8 mouse cellular contexts compared by ENCODE assay signal in genomic region chr6:53032730-53033484, GRCm38 (mm10). TPM values are rescaled to one million over a fixed set of nuclear protein-coding genes. Genes with fewer than 3 reads are reported as not detected.
DNase-seq lines count a peak whose midpoint lies in the region; TF ChIP-seq lines count a peak whose summit lies in the region.

No protein-coding gene starts in this region.

- no peak overlapping the region for H3K27ac ChIP-seq in cerebellum, adult 2 months (ENCODE audit: insufficient read depth, low read length)
- H3K27ac ChIP-seq in bone marrow, adult 2 months (ENCODE audit: control insufficient read depth, insufficient read depth, low read depth, low read length, poor library complexity), result no peak overlapping the region

- TF ChIP-seq CTCF in cerebellum, adult 2 months (IDR thresholded peaks at IDR 0.05; ENCODE audit: borderline replicate concordance, insufficient read depth, low read depth, low read length), result peak; percentile 35; the same call in 1 of the 2 replicates
- TF ChIP-seq CTCF in lung, adult 2 months (IDR thresholded peaks at IDR 0.05; ENCODE audit: insufficient read depth, low read length), result peak; percentile 62
- TF ChIP-seq CTCF in bone marrow, adult 2 months (IDR thresholded peaks at IDR 0.05; ENCODE audit: control insufficient read depth, insufficient read depth, low read length), result peak; percentile 41

- 72% methylated on average over 4 of the region's 4 CpGs for WGBS in cerebellum, adult 2 months
- WGBS in lung, adult 2 months, result 74% methylated on average over 4 of the region's 4 CpGs
- 67% methylated on average over 4 of the region's 4 CpGs for WGBS in bone marrow, adult 2 months

- no peaks in the 10 kb centered on the region for H3K27me3 ChIP-seq in cerebellum, adult 2 months (ENCODE audit: control insufficient read depth, insufficient read depth, low read length)

- TF ChIP-seq POLR2A in cerebellum, adult 2 months (IDR thresholded peaks at IDR 0.05; ENCODE audit: borderline replicate concordance, insufficient read depth, low read length), result no peak
- TF ChIP-seq POLR2A in lung, adult 2 months (IDR thresholded peaks at IDR 0.05; ENCODE audit: borderline replicate concordance, extremely low read depth, low read depth, low read length), result no peak
- TF ChIP-seq POLR2A in bone marrow, adult 2 months (IDR thresholded peaks at IDR 0.05; ENCODE audit: borderline replicate concordance, control insufficient read depth, low read depth, low read length), result no peak

- no peaks in the 10 kb centered on the region for H3K4me1 ChIP-seq in cerebellum, adult 2 months (ENCODE audit: control insufficient read depth, insufficient read depth, low read length)
- no peaks in the 10 kb centered on the region for H3K4me1 ChIP-seq in lung, adult 2 months (ENCODE audit: control insufficient read depth, insufficient read depth, low read length)
- no peaks in the 10 kb centered on the region for H3K4me1 ChIP-seq in bone marrow, adult 2 months (ENCODE audit: control insufficient read depth, insufficient read depth, low read length)

- H3K4me3 ChIP-seq in cerebellum, adult 2 months (replicated peaks; ENCODE audit: insufficient read depth, low read depth, low read length), result no peak overlapping the region
- H3K4me3 ChIP-seq in lung, adult 2 months (replicated peaks; ENCODE audit: extremely low read depth, low read depth, low read length), result no peak overlapping the region
- H3K4me3 ChIP-seq in bone marrow, adult 2 months (replicated peaks; ENCODE audit: control insufficient read depth, low read depth, low read length), result no peak overlapping the region

- DNase-seq in cerebellum, adult 2 months, result no peak
- DNase-seq in cerebellum, adult 9-11 months, result no peak
- DNase-seq in lung, adult 2 months, result peak; percentile 7
- no peak for DNase-seq in lung, postnatal 25 days (ENCODE audit: low spot score)
- DNase-seq in lung, postnatal 14 days, result peak; percentile 34
- no peak for DNase-seq in yolk sac, embryonic 10.5 days (ENCODE audit: low spot score)
- DNase-seq in gastrocnemius, postnatal 14 days, result no peak

- intact Hi-C loops in gastrocnemius, postnatal 14 days (cut with DNase I; ENCODE audit: low total_unique reads), result no loop called here

RNA-seq across cellular contexts. Expression of gene Jazf1, which starts 35.5 kb away (rescaled TPM):
- 11.4 and 11.8 TPM in 2 replicates for polyA plus RNA-seq in cerebellum, adult 2 months (2012; rRNA removed)
- 1.3 and 1.4 TPM in 2 replicates for polyA plus RNA-seq in lung, adult 2 months (2012; rRNA removed)
- not detected in 2 replicates for polyA plus RNA-seq in bone marrow, adult 2 months (2011; ENCODE audit: insufficient read depth, insufficient read length, low replicate concordance, missing spikeins)
- total RNA-seq in gastrocnemius, postnatal 14 days (2021), result 1 to 10 TPM; 2.2 to 2.5 TPM

Comparison
In these comparisons a context has a peak if more than half of its experiments do, and no peak if none do; other contexts are left out.
1. DNase-seq: peak in lung, adult 2 months (single experiment) and lung, postnatal 14 days (single experiment); none in cerebellum, adult 2 months (0 of 2), cerebellum, adult 9-11 months (single experiment), lung, postnatal 25 days (single experiment), yolk sac, embryonic 10.5 days (single experiment) and gastrocnemius, postnatal 14 days (single experiment).
2. Peak in every context shown above with its lines, with median percentiles within 50 percentile points of each other: CTCF ChIP-seq.